In the genomic region with DNA sequence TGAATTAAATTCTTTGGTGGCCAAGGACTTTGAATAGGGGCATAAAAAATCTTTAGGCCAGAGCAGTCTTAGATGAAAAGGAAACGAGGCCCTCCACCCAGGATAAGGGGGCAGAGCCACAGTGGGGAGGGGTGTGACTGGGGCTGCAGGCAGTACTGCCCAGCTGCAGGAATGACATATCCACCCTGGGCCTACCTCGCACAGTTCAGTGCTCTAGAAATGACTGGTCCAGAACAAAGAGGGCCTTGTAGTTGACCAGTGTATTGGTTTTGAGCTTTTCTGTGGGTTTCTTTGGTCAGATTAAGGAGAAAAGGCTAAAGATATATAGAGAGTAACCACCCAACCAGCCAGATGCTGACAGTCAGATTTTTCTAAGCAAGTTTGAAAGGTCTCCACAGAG, we compare ENCODE assay signal across 24 mouse cellular contexts.
DNase-seq lines count a peak whose midpoint lies in the region; ATAC-seq and TF ChIP-seq lines count a peak whose summit lies in the region.
"Had no signal": no experiment of that assay in that cellular context is flagged by ENCODE, and none has a peak within 500 bp of the region (broad histone marks: within the 10 kb centered on the region; RNA-seq: fewer than 3 reads in every experiment).

No protein-coding gene starts in this region.

- H3K4me2 ChIP-seq in kidney, embryonic 15.5 days, result no peak overlapping the region
- H3K4me2 ChIP-seq in CH12.LX (ENCODE audit: insufficient read depth, low read depth, poor library complexity, severe bottlenecking), result no peak overlapping the region; the same call in 1 of the 2 replicates
- H3K4me2 ChIP-seq: hindbrain, embryonic 13.5 days; liver, embryonic 13.5 days; midbrain, embryonic 15.5 days; neural tube, embryonic 13.5 days had no signal

- peaks cover 1% of the 10 kb centered on the region; the same call in 1 of the 2 replicates for H3K79me2 ChIP-seq in heart, adult 2 months (replicated peaks; ENCODE audit: control insufficient read depth, insufficient read depth, low read length)
- H3K79me2 ChIP-seq in CH12.LX (replicated peaks; ENCODE audit: control insufficient read depth, extremely low read depth, insufficient read depth, poor library complexity, severe bottlenecking), result no peaks in the 10 kb centered on the region; the same call in 1 of the 2 replicates

- H3K9ac ChIP-seq in heart, adult 2 months (ENCODE audit: low read depth, low read length), result no peak overlapping the region
- H3K9ac ChIP-seq in kidney, embryonic 15.5 days, result no peak overlapping the region
- no peak overlapping the region for H3K9ac ChIP-seq in CH12.LX (ENCODE audit: insufficient read depth, low read depth)
- H3K9ac ChIP-seq: hindbrain, embryonic 13.5 days; liver, embryonic 13.5 days; midbrain, embryonic 15.5 days; neural tube, embryonic 13.5 days had no signal

- peak; percentile 74 for ATAC-seq in kidney, embryonic 15.5 days (replicated peaks; ENCODE audit: low FRiP score)
- ATAC-seq: midbrain, embryonic 15.5 days; Patski had no signal

- peaks cover 70% of the 10 kb centered on the region for H3K4me1 ChIP-seq in heart, embryonic 10.5 days
- H3K4me1 ChIP-seq in heart, adult 2 months (ENCODE audit: control insufficient read depth, insufficient read depth, low read length), result peaks cover 4% of the 10 kb centered on the region
- H3K4me1 ChIP-seq in kidney, embryonic 15.5 days, result peaks cover 33% of the 10 kb centered on the region
- H3K4me1 ChIP-seq in CH12.LX (ENCODE audit: control insufficient read depth in 1 of 2, insufficient read depth in 2 of 2), result peaks cover 42 to 70% of the 10 kb centered on the region in 2 experiments

- TF ChIP-seq EP300 in heart, adult 2 months (IDR thresholded peaks at IDR 0.05; ENCODE audit: insufficient read depth, low read depth, low read length), result no peak
- TF ChIP-seq EP300 in CH12.LX (IDR thresholded peaks at IDR 0.05; ENCODE audit: low read length), result peak; percentile 76

- H3K9me3 ChIP-seq in heart, embryonic 10.5 days, result no peaks in the 10 kb centered on the region
- no peaks in the 10 kb centered on the region for H3K9me3 ChIP-seq in kidney, embryonic 15.5 days (replicated peaks)
- no peaks in the 10 kb centered on the region for H3K9me3 ChIP-seq in CH12.LX (replicated peaks; ENCODE audit: low read length)
- H3K9me3 ChIP-seq: hindbrain, embryonic 13.5 days; liver, embryonic 13.5 days; midbrain, embryonic 15.5 days; neural tube, embryonic 13.5 days had no signal

- 40% methylated on average over 2 of the region's 2 CpGs for WGBS in heart, embryonic 10.5 days
- WGBS in heart, adult 2 months, result 60% methylated on average over 2 of the region's 2 CpGs
- 43% methylated on average over 2 of the region's 2 CpGs for whole genome bisulfite sequencing in kidney, embryonic 15.5 days

- TF ChIP-seq CTCF in heart, adult 2 months (IDR thresholded peaks at IDR 0.05), result no peak
- no peak for TF ChIP-seq CTCF in CH12.LX (conservative IDR thresholded peaks at IDR 0.05 in 1 of 2, IDR thresholded peaks at IDR 0.05 in 1 of 2; ENCODE audit: low read depth in 2 of 2, low read length in 2 of 2)

- no peaks in the 10 kb centered on the region for H3K27me3 ChIP-seq in heart, embryonic 10.5 days (ENCODE audit: insufficient read depth, poor library complexity, severe bottlenecking)
- H3K27me3 ChIP-seq in heart, adult 2 months (ENCODE audit: control insufficient read depth, insufficient read depth, low read length), result no peaks in the 10 kb centered on the region
- H3K27me3 ChIP-seq in kidney, embryonic 15.5 days, result no peaks in the 10 kb centered on the region
- H3K27me3 ChIP-seq in CH12.LX (replicated peaks), result no peaks in the 10 kb centered on the region
- H3K27me3 ChIP-seq: liver, embryonic 13.5 days; midbrain, embryonic 15.5 days; Patski had no signal

- H3K36me3 ChIP-seq in heart, embryonic 10.5 days, result no peaks in the 10 kb centered on the region
- peaks cover 3% of the 10 kb centered on the region; the same call in 1 of the 2 replicates for H3K36me3 ChIP-seq in heart, adult 2 months (ENCODE audit: control insufficient read depth, insufficient read depth, low read length)
- H3K36me3 ChIP-seq in kidney, embryonic 15.5 days, result no peaks in the 10 kb centered on the region
- H3K36me3 ChIP-seq in CH12.LX (replicated peaks in 1 of 2; ENCODE audit: control insufficient read depth in 1 of 2, insufficient read depth in 1 of 2, low read length in 1 of 2), result no peaks in the 10 kb centered on the region
- H3K36me3 ChIP-seq: hindbrain, embryonic 13.5 days; liver, embryonic 13.5 days; midbrain, embryonic 15.5 days; neural tube, embryonic 13.5 days had no signal

- no peak for TF ChIP-seq RAD21 in CH12.LX (IDR thresholded peaks at IDR 0.05; ENCODE audit: low read depth, low read length)

- no peak overlapping the region for H3K4me3 ChIP-seq in heart, embryonic 10.5 days
- no peak overlapping the region for H3K4me3 ChIP-seq in heart, adult 2 months
- no peak overlapping the region for H3K4me3 ChIP-seq in kidney, embryonic 15.5 days (replicated peaks)
- H3K4me3 ChIP-seq in CH12.LX (replicated peaks in 1 of 3; ENCODE audit: low read depth in 2 of 3, low read length in 2 of 3, poor library complexity in 1 of 3), result no peak overlapping the region
- H3K4me3 ChIP-seq: hindbrain, embryonic 13.5 days; liver, embryonic 13.5 days; midbrain, embryonic 15.5 days; myocyte; neural tube, embryonic 13.5 days had no signal

- H3K27ac ChIP-seq in heart, embryonic 10.5 days, result 0 out of 2 replicates have a peak overlapping the region, but pooled peaks have one; percentile 57
- H3K27ac ChIP-seq in heart, adult 2 months, result no peak overlapping the region
- H3K27ac ChIP-seq in kidney, embryonic 15.5 days, result peak overlapping the region; percentile 41; the same call in 1 of the 2 replicates
- H3K27ac ChIP-seq in CH12.LX (ENCODE audit: insufficient read depth, low read depth), result no peak overlapping the region
- H3K27ac ChIP-seq: hindbrain, embryonic 13.5 days; liver, embryonic 13.5 days; midbrain, embryonic 15.5 days; neural tube, embryonic 13.5 days had no signal

- intact Hi-C loops in heart, adult 2 months (cut with DNase I), result loop anchor here (2.0 to 5.0 kb wide), 3 partner anchors 36 to 76 kb away; a partner anchor contains a TSS

- TF ChIP-seq POLR2A in heart, adult 2 months (IDR thresholded peaks at IDR 0.05; ENCODE audit: insufficient read depth, low read depth, low read length), result no peak
- TF ChIP-seq POLR2A in CH12.LX (IDR thresholded peaks at IDR 0.05; ENCODE audit: low read depth, low read length), result no peak

- dilution Hi-C loops in CH12.LX (cut with MboI; ENCODE audit: extremely low pct_ligation_motif_present, extremely low pct_unique_long_range_greater_than_20kb, low sequenced_read_pairs), result no loop called here

- in situ Hi-C loops in CH12.LX (cut with MboI; ENCODE audit: low pct_ligation_motif_present, low pct_unique_long_range_greater_than_20kb, low sequenced_read_pairs), result no loop called here

- no peak for DNase-seq in heart, embryonic 10.5 days (ENCODE audit: low spot score)
- DNase-seq in heart, adult 2 months, result no peak
- no peak for DNase-seq in kidney, adult 8-10 months
- DNase-seq in CH12.LX (ENCODE audit: extremely low read depth), result no peak
- peak; percentile 27 for DNase-seq in induced T-regulatory cell, adult 2 months (ENCODE audit: low read depth)
- DNase-seq in thymus, postnatal 4 days, result no peak
- DNase-seq in left cerebral cortex, adult 9 months (ENCODE audit: low spot score in 2 of 2), result no peak
- DNase-seq: cerebellum, adult 18-20 months; cerebellum, postnatal 14 days; embryo, embryonic 11 days; gastrocnemius, postnatal 25 days; heart, adult 18-20 months; kidney, postnatal 10 days; liver, embryonic 13.5 days; lung, adult 2 months; lung, postnatal 36 days; retina, postnatal 1 day; thymus, postnatal 36 days had no signal

TF ChIP-seq in CH12.LX, 34 proteins besides CTCF, POLR2A, EP300 and RAD21:
- peak; percentile 55 for TF ChIP-seq BHLHE40 (IDR thresholded peaks at IDR 0.05; ENCODE audit: low read depth, low read length)
- 0 out of 2 replicates have a peak, but pooled peaks have one; percentile 34 for TF ChIP-seq TCF12 (IDR thresholded peaks at IDR 0.05; ENCODE audit: low read depth, low read length)
- TF ChIP-seq MXI1 (IDR thresholded peaks at IDR 0.05; ENCODE audit: low read depth, low read length), result no peak
- peak; percentile 38; the same call in 1 of the 2 replicates for TF ChIP-seq ETS1 (conservative IDR thresholded peaks at IDR 0.05; ENCODE audit: low read depth, low read length)
- peak; percentile 79; the same call in 1 of the 2 replicates for TF ChIP-seq JUND (conservative IDR thresholded peaks at IDR 0.05; ENCODE audit: low read depth, low read length)
- no peak for TF ChIP-seq E2F4 (IDR thresholded peaks at IDR 0.05; ENCODE audit: insufficient replicate concordance, low read depth, low read length)
- peak; percentile 83 for TF ChIP-seq IRF4 (IDR thresholded peaks at IDR 0.05; ENCODE audit: low read depth, low read length)
- peak; percentile 54; the same call in 1 of the 2 replicates for TF ChIP-seq JUN (IDR thresholded peaks at IDR 0.05; ENCODE audit: insufficient read depth, low read depth, low read length)

Comparison
In these comparisons a context has a peak if more than half of its experiments do, and no peak if none do; other contexts are left out.
1. H3K27ac ChIP-seq: peak in heart, embryonic 10.5 days (single experiment) and kidney, embryonic 15.5 days (single experiment); none in heart, adult 2 months (single experiment) and CH12.LX (single experiment).